Mouse (Mus musculus): ENCODE measurements around the gene Mnt.

GRCm38 (mm10) chr11:74869603-74870002, 38.9 kb downstream of the Mnt start:
- TF ChIP-seq CTCF (conservative IDR thresholded peaks at IDR 0.05; ENCODE audit: low read length) (no peak), POU5F1 (IDR thresholded peaks at IDR 0.05; ENCODE audit: borderline replicate concordance, low read length) (no peak)

Data from E14TG2a.4 (cell line).